Mouse (Mus musculus): ENCODE measurements at regions not wholly inside any gene's neighbourhood (a gene's known extent, or its start where the extent isn't known, plus 50 kb on each side); places are given as distances from the start of the nearest gene placed in this dataset.

- DNase-seq (ENCODE audit: low read depth): no peak
Measured at GRCm38 (mm10) chr14:115004733-115005405, 87.1 kb upstream of the Gpc5 start.

- no peak for DNase-seq (ENCODE audit: low read depth)
Measured at GRCm38 (mm10) chr14:115010877-115011276, 81.1 kb upstream of the Gpc5 start.

GRCm38 (mm10) chr14:115015299-115015698, 76.7 kb upstream of the Gpc5 start:
- DNase-seq (ENCODE audit: low read depth): no peak

GRCm38 (mm10) chr14:115017410-115018153, 74.4 kb upstream of the Gpc5 start:
- DNase-seq (ENCODE audit: low read depth): peak; percentile 50

- no peak for DNase-seq (ENCODE audit: low read depth)
Measured at GRCm38 (mm10) chr14:115028011-115028410, 64.0 kb upstream of the Gpc5 start.

GRCm38 (mm10) chr14:115031734-115032133, 60.3 kb upstream of the Gpc5 start:
- DNase-seq (ENCODE audit: low read depth): no peak

- no peak for DNase-seq (ENCODE audit: low read depth)
Measured at GRCm38 (mm10) chr14:115033375-115033969, 58.5 kb upstream of the Gpc5 start.

- DNase-seq (ENCODE audit: low read depth): no peak
Measured at GRCm38 (mm10) chr14:115034718-115035437, 57.1 kb upstream of the Gpc5 start.

GRCm38 (mm10) chr14:115037086-115037793, 54.8 kb upstream of the Gpc5 start:
- DNase-seq (ENCODE audit: low read depth): no peak

- no peak for DNase-seq (ENCODE audit: low read depth)
Measured at GRCm38 (mm10) chr14:115038788-115039187, 53.2 kb upstream of the Gpc5 start.

GRCm38 (mm10) chr14:115039524-115039923, 52.5 kb upstream of the Gpc5 start:
- no peak for DNase-seq (ENCODE audit: low read depth)

GRCm38 (mm10) chr14:115040091-115040571, 51.9 kb upstream of the Gpc5 start:
- peak; percentile 2 for DNase-seq (ENCODE audit: low read depth)

GRCm38 (mm10) chr14:115040578-115041206, 51.3 kb upstream of the Gpc5 start:
- DNase-seq (ENCODE audit: low read depth): peak; percentile 88

- DNase-seq (ENCODE audit: low read depth): peak; percentile 44
Measured at GRCm38 (mm10) chr14:115041336-115042054, 50.5 kb upstream of the Gpc5 start.

GRCm38 (mm10) chr14:115042055-115042564, 49.9 kb upstream of the Gpc5 start:
- DNase-seq (ENCODE audit: low read depth): peak; percentile 89
